Mouse (Mus musculus): ENCODE results near the gene Txnrd2. TPM values are rescaled to one million over a fixed set of nuclear protein-coding genes. Genes with fewer than 3 reads are reported as not detected.

The Txnrd2 gene
- total and polyA plus RNA-seq, 2 experiments from 2014 or later = 22.9 to 38.3 TPM

- Histone ChIP-seq H3K27ac (ENCODE audit: low read depth, low read length) (no peak overlapping the region), H3K9me3 (ENCODE audit: low read length) (no peaks in the 10 kb centered on the region), H3K36me3 (ENCODE audit: insufficient read depth, low read length) (no peaks in the 10 kb centered on the region), H3K4me1 (ENCODE audit: insufficient read depth, low read length) (0 out of 2 replicates have a peak, but pooled peaks cover 8% of the 10 kb centered on the region), H3K4me2 (ENCODE audit: low read depth, low read length, poor library complexity, severe bottlenecking) (no peak overlapping the region), H3K27me3 (ENCODE audit: insufficient read depth, low read length) (no peaks in the 10 kb centered on the region), H3K4me3 (ENCODE audit: low read depth, low read length) (no peak overlapping the region), H3K9ac (replicated peaks; ENCODE audit: low read length, poor library complexity, severe bottlenecking) (no peak overlapping the region)
- no peak for TF ChIP-seq CTCF (IDR thresholded peaks at IDR 0.05)
- WGBS = 88% methylated on average over 5 of the region's 5 CpGs
- ATAC-seq (ENCODE audit: low FRiP score) (no peak), DNase-seq (ENCODE audit: low spot score) (no peak)
Observed at GRCm38 (mm10) chr16:18428011-18428515, 1.9 kb downstream of the Txnrd2 start.

- Histone ChIP-seq H3K4me1 (ENCODE audit: insufficient read depth, low read length) (0 out of 2 replicates have a peak, but pooled peaks cover 8% of the 10 kb centered on the region), H3K9me3 (ENCODE audit: low read length) (no peaks in the 10 kb centered on the region), H3K9ac (replicated peaks; ENCODE audit: low read length, poor library complexity, severe bottlenecking) (no peak overlapping the region), H3K27ac (ENCODE audit: low read depth, low read length) (no peak overlapping the region), H3K36me3 (ENCODE audit: insufficient read depth, low read length) (no peaks in the 10 kb centered on the region), H3K27me3 (ENCODE audit: insufficient read depth, low read length) (no peaks in the 10 kb centered on the region), H3K4me2 (ENCODE audit: low read depth, low read length, poor library complexity, severe bottlenecking) (no peak overlapping the region), H3K4me3 (ENCODE audit: low read depth, low read length) (no peak overlapping the region)
- no peak for DNase-seq (ENCODE audit: low spot score)
- no peak for ATAC-seq (ENCODE audit: low FRiP score)
- TF ChIP-seq CTCF (IDR thresholded peaks at IDR 0.05) = no peak
- 90% methylated on average over 7 of the region's 7 CpGs for WGBS
Observed at GRCm38 (mm10) chr16:18428516-18429042, 2.4 kb downstream of the Txnrd2 start.

DNA sequence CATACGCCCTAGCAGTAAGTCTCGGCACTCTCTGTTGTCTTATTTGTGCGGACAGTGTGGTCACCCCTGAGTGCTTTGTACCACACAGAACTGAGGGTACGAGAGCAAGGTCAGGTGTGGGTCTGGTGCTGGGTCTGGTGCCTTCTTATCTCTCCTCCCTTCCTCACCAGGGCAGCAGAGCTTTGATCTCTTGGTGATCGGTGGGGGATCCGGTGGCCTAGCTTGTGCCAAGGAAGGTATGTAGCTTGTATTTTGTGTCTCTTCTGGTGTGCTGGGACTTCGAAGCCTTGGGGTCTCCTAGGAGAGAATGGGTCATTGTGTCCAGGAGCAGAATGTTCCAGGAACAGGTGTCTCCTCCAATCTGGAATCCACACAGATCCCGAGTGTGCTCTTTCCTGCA is 3.5 kb downstream of the Txnrd2 start:
- DNase-seq (ENCODE audit: low spot score) = no peak
- no peak for TF ChIP-seq CTCF (IDR thresholded peaks at IDR 0.05)
- H3K4me3 ChIP-seq (ENCODE audit: low read depth, low read length) = no peak overlapping the region
- ATAC-seq (ENCODE audit: low FRiP score) = no peak
- H3K4me2 ChIP-seq (ENCODE audit: low read depth, low read length, poor library complexity, severe bottlenecking) = no peak overlapping the region
- 0 out of 2 replicates have a peak, but pooled peaks cover 8% of the 10 kb centered on the region for H3K4me1 ChIP-seq (ENCODE audit: insufficient read depth, low read length)
- H3K36me3 ChIP-seq (ENCODE audit: insufficient read depth, low read length) = 0 out of 2 replicates have a peak, but pooled peaks cover 1% of the 10 kb centered on the region
- no peaks in the 10 kb centered on the region for H3K9me3 ChIP-seq (ENCODE audit: low read length)
- no peak overlapping the region for H3K27ac ChIP-seq (ENCODE audit: low read depth, low read length)
- H3K27me3 ChIP-seq (ENCODE audit: insufficient read depth, low read length) = no peaks in the 10 kb centered on the region
- WGBS = 95% methylated on average over 8 of the region's 8 CpGs
- H3K9ac ChIP-seq (replicated peaks; ENCODE audit: low read length, poor library complexity, severe bottlenecking) = no peak overlapping the region

DNA sequence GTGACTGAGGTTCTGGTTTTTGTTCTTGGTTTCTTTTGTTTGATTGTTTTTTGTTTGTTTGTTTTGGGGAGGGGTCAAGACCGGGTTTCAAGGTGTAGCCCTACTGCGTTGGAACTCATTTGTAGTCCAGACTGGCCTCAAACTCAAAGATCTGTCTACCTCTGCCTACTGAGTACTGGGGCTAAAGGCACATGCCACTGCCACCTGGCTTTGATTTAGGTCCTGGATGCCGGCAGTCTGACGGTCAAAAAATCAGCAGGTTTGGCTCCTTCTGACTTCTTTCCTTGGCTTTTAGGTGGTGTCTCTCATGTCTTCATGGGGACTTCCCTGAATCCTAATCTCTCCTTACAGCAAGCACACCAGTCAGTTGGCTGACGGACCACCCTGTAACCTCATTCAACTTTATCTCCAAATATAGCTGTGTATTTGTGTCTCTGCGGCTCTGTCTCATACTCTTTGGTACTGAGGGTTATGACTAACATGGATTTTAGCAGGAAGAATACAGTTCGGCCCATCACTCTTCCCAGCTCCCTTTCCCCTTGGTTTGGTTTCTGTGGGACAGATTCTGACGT is 4.5 kb downstream of the Txnrd2 start:
- Histone ChIP-seq H3K4me2 (ENCODE audit: low read depth, low read length, poor library complexity, severe bottlenecking) (no peak overlapping the region), H3K4me1 (ENCODE audit: insufficient read depth, low read length) (0 out of 2 replicates have a peak, but pooled peaks cover 3% of the 10 kb centered on the region), H3K27me3 (ENCODE audit: insufficient read depth, low read length) (no peaks in the 10 kb centered on the region), H3K4me3 (ENCODE audit: low read depth, low read length) (no peak overlapping the region), H3K27ac (ENCODE audit: low read depth, low read length) (no peak overlapping the region), H3K36me3 (ENCODE audit: insufficient read depth, low read length) (0 out of 2 replicates have a peak, but pooled peaks cover 2% of the 10 kb centered on the region), H3K9ac (replicated peaks; ENCODE audit: low read length, poor library complexity, severe bottlenecking) (no peak overlapping the region), H3K9me3 (ENCODE audit: low read length) (no peaks in the 10 kb centered on the region)
- no peak for ATAC-seq (ENCODE audit: low FRiP score)
- DNase-seq (ENCODE audit: low spot score) = no peak
- TF ChIP-seq CTCF (IDR thresholded peaks at IDR 0.05) = no peak
- 84% methylated on average over 8 of the region's 8 CpGs for WGBS

- no peaks in the 10 kb centered on the region for H3K4me1 ChIP-seq (ENCODE audit: insufficient read depth, low read length)
- no peak overlapping the region for H3K4me2 ChIP-seq (ENCODE audit: low read depth, low read length, poor library complexity, severe bottlenecking)
- no peaks in the 10 kb centered on the region for H3K9me3 ChIP-seq (ENCODE audit: low read length)
- no peak for TF ChIP-seq CTCF (IDR thresholded peaks at IDR 0.05)
- no peak overlapping the region for H3K4me3 ChIP-seq (ENCODE audit: low read depth, low read length)
- WGBS = 95% methylated on average over 5 of the region's 5 CpGs
- no peak overlapping the region for H3K9ac ChIP-seq (replicated peaks; ENCODE audit: low read length, poor library complexity, severe bottlenecking)
- no peaks in the 10 kb centered on the region for H3K27me3 ChIP-seq (ENCODE audit: insufficient read depth, low read length)
- no peak for DNase-seq (ENCODE audit: low spot score)
- no peak overlapping the region for H3K27ac ChIP-seq (ENCODE audit: low read depth, low read length)
- no peak for ATAC-seq (ENCODE audit: low FRiP score)
- H3K36me3 ChIP-seq (ENCODE audit: insufficient read depth, low read length) = peaks cover 8% of the 10 kb centered on the region; the same call in 1 of the 2 replicates
Observed at GRCm38 (mm10) chr16:18433341-18433920, 7.2 kb downstream of the Txnrd2 start.

- no peak overlapping the region for H3K9ac ChIP-seq (replicated peaks; ENCODE audit: low read length, poor library complexity, severe bottlenecking)
- DNase-seq (ENCODE audit: low spot score) = no peak
- TF ChIP-seq CTCF (IDR thresholded peaks at IDR 0.05) = no peak
- no peaks in the 10 kb centered on the region for H3K9me3 ChIP-seq (ENCODE audit: low read length)
- peak; percentile 31; the same call in 1 of the 2 replicates for ATAC-seq (ENCODE audit: low FRiP score)
- no peaks in the 10 kb centered on the region for H3K27me3 ChIP-seq (ENCODE audit: insufficient read depth, low read length)
- H3K4me3 ChIP-seq (ENCODE audit: low read depth, low read length) = no peak overlapping the region
- H3K4me1 ChIP-seq (ENCODE audit: insufficient read depth, low read length) = no peaks in the 10 kb centered on the region
- H3K4me2 ChIP-seq (ENCODE audit: low read depth, low read length, poor library complexity, severe bottlenecking) = no peak overlapping the region
- H3K27ac ChIP-seq (ENCODE audit: low read depth, low read length) = no peak overlapping the region
- 95% methylated on average over 6 of the region's 6 CpGs for WGBS
- H3K36me3 ChIP-seq (ENCODE audit: insufficient read depth, low read length) = peaks cover 14% of the 10 kb centered on the region
Observed at GRCm38 (mm10) chr16:18436128-18436527, 9.9 kb downstream of the Txnrd2 start.

Data from midbrain, postnatal 0 days (tissue).